Mouse (Mus musculus): ENCODE data around the gene Mmrn1.

DNA sequence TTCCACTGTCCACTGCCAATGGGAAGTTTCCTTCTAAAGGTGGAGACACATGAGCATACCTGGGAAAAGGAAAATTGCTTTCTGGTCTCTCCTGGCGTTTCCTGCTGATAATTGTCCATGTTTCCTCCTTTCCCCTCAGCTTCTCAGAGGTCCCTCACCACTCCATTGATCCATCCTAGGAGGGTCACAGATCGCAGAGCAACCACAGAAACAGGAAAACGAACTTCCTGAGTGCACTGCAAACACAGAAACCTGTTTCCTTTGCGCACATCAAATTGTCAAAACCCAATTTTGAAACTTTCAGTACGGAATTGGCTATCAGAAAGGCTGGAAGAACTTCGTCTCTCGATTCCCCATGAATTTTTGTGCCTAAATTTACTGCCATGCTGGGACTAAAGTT is 19.4 kb downstream of the Mmrn1 start:
- TF ChIP-seq CHD2 (IDR thresholded peaks at IDR 0.05; ENCODE audit: low read depth, low read length) = no peak
- TF ChIP-seq ZC3H11A (IDR thresholded peaks at IDR 0.05; ENCODE audit: borderline replicate concordance, low read depth, low read length) = no peak
